Mouse (Mus musculus) liver, embryonic 12.5 days (tissue): ENCODE results near the gene Prrt3. TPM values are rescaled to one million over a fixed set of nuclear protein-coding genes. Genes with fewer than 3 reads are reported as not detected.

Experiments used
- ATAC-seq: fragments of 200-750 bp; cut with Nextera tagmentation; 2 replicates; pipeline ENCODE4 v1.8.0; 2017; ENCODE audit warnings: moderate number of reproducible peaks, mild to moderate bottlenecking, moderate library complexity
- H3K27ac ChIP-seq: fragments of 300-500 bp; sonication (generic); 2 replicates; pipeline ENCODE4 v1.5.1; 2016; ENCODE audit warnings: mild to moderate bottlenecking
- H3K27me3 ChIP-seq: fragments of 300-500 bp; sonication (generic); replicated peaks from 2 replicates; pipeline ENCODE4 v1.6.1; 2016; ENCODE audit warnings: mild to moderate bottlenecking, moderate library complexity
- H3K36me3 ChIP-seq: fragments of 300-500 bp; sonication (generic); 2 replicates; pipeline ENCODE4 v1.6.1; 2016; ENCODE audit warnings: mild to moderate bottlenecking, moderate library complexity
- H3K4me1 ChIP-seq: fragments of 300-500 bp; sonication (generic); 2 replicates; pipeline ENCODE4 v1.6.1; 2016
- H3K4me2 ChIP-seq: fragments of 300-500 bp; sonication (generic); 2 replicates; pipeline ENCODE4 v1.6.1; 2016; ENCODE audit warnings: mild to moderate bottlenecking, moderate library complexity
- H3K4me3 ChIP-seq: fragments of 300-500 bp; sonication (generic); 2 replicates; pipeline ENCODE4 v1.5.1; 2016; ENCODE audit warnings: mild to moderate bottlenecking, moderate library complexity
- H3K9ac ChIP-seq: fragments of 300-500 bp; sonication (generic); 2 replicates; pipeline ENCODE4 v1.6.1; 2016; ENCODE audit warnings: mild to moderate bottlenecking, moderate library complexity
- H3K9me3 ChIP-seq: fragments of 300-500 bp; sonication (generic); replicated peaks from 2 replicates; pipeline ENCODE4 v1.6.1; 2016; ENCODE audit warnings: mild to moderate bottlenecking, moderate library complexity
- WGBS: fragments of 180-500 bp; shearing (Covaris S2); methylation state at CpG from one replicate; pipeline ENCODE4 v1.1.7; 2016; ENCODE audit not compliant: insufficient replicate concordance; 5-methylcytosine and 5-hydroxymethylcytosine counted together
- polyA plus RNA-seq: library from polyadenylated mRNA; unstranded; fragments of >200 nt; fragmentation: Nextera tagmentation; extraction: Ambion mirVana; gene quantifications from 2 replicates; pipeline ENCODE4 v1.2.1, GENCODE M21; 2016

The Prrt3 gene
- polyA plus RNA-seq, 1 experiment from 2014 or later, result 0.11 TPM

- 0 out of 2 replicates have a peak, but pooled peaks cover 4% of the 10 kb centered on the region for H3K27me3 ChIP-seq
- ATAC-seq, result no peak
- no peak overlapping the region for H3K4me2 ChIP-seq
- no peak overlapping the region for H3K4me3 ChIP-seq
- 61% methylated on average over 5 of the region's 5 CpGs for WGBS
- no peaks in the 10 kb centered on the region for H3K4me1 ChIP-seq
- H3K36me3 ChIP-seq, result peaks cover 17% of the 10 kb centered on the region
- no peak overlapping the region for H3K9ac ChIP-seq
- H3K27ac ChIP-seq, result no peak overlapping the region
- no peaks in the 10 kb centered on the region for H3K9me3 ChIP-seq
These were observed 7.2 kb upstream of the Prrt3 start for GRCm38 (mm10) chr6:113508947-113509280.

GRCm38 (mm10) chr6:113508272-113508946 is 6.7 kb upstream of the Prrt3 start:
- H3K4me2 ChIP-seq, result no peak overlapping the region
- no peak overlapping the region for H3K9ac ChIP-seq
- 57% methylated on average over 7 of the region's 7 CpGs for WGBS
- no peaks in the 10 kb centered on the region for H3K9me3 ChIP-seq
- H3K36me3 ChIP-seq, result peaks cover 11% of the 10 kb centered on the region
- H3K4me1 ChIP-seq, result no peaks in the 10 kb centered on the region
- no peak overlapping the region for H3K27ac ChIP-seq
- ATAC-seq, result no peak
- H3K27me3 ChIP-seq, result peaks cover 7% of the 10 kb centered on the region; the same call in 1 of the 2 replicates
- no peak overlapping the region for H3K4me3 ChIP-seq

- no peak overlapping the region for H3K27ac ChIP-seq
- no peaks in the 10 kb centered on the region for H3K9me3 ChIP-seq
- H3K4me1 ChIP-seq, result no peaks in the 10 kb centered on the region
- H3K36me3 ChIP-seq, result 0 out of 2 replicates have a peak, but pooled peaks cover 2% of the 10 kb centered on the region
- peaks cover 20% of the 10 kb centered on the region for H3K27me3 ChIP-seq
- ATAC-seq, result no peak
- H3K4me3 ChIP-seq, result no peak overlapping the region
- no peak overlapping the region for H3K9ac ChIP-seq
- no peak overlapping the region for H3K4me2 ChIP-seq
These were observed 5.4 kb upstream of the Prrt3 start for GRCm38 (mm10) chr6:113507130-113507529.

- H3K4me2 ChIP-seq, result no peak overlapping the region
- peaks cover 4% of the 10 kb centered on the region; the same call in 1 of the 2 replicates for H3K4me1 ChIP-seq
- H3K9me3 ChIP-seq, result no peaks in the 10 kb centered on the region
- H3K4me3 ChIP-seq, result no peak overlapping the region
- ATAC-seq, result no peak
- H3K27me3 ChIP-seq, result peaks cover 34% of the 10 kb centered on the region
- H3K36me3 ChIP-seq, result no peaks in the 10 kb centered on the region
- no peak overlapping the region for H3K9ac ChIP-seq
- WGBS, result 78% methylated on average over 1 of the region's 1 CpGs
- H3K27ac ChIP-seq, result no peak overlapping the region
These were observed 4.0 kb upstream of the Prrt3 start for GRCm38 (mm10) chr6:113505689-113506088.

GRCm38 (mm10) chr6:113502801-113503200 is 1.1 kb upstream of the Prrt3 start:
- Histone ChIP-seq H3K4me3 (no peak overlapping the region), H3K27ac (no peak overlapping the region), H3K4me2 (no peak overlapping the region), H3K4me1 (peaks cover 4% of the 10 kb centered on the region; the same call in 1 of the 2 replicates), H3K9me3 (no peaks in the 10 kb centered on the region), H3K36me3 (no peaks in the 10 kb centered on the region), H3K27me3 (peaks cover 60% of the 10 kb centered on the region), H3K9ac (no peak overlapping the region)
- ATAC-seq, result no peak
- WGBS, result 61% methylated on average over 2 of the region's 2 CpGs

GRCm38 (mm10) chr6:113499346-113499745 is 2.4 kb downstream of the Prrt3 start:
- Histone ChIP-seq H3K4me1 (peaks cover 17% of the 10 kb centered on the region), H3K4me2 (no peak overlapping the region), H3K9ac (no peak overlapping the region), H3K9me3 (no peaks in the 10 kb centered on the region), H3K27ac (no peak overlapping the region), H3K36me3 (no peaks in the 10 kb centered on the region), H3K4me3 (no peak overlapping the region), H3K27me3 (peaks cover 94% of the 10 kb centered on the region)
- 40% methylated on average over 6 of the region's 6 CpGs for WGBS
- no peak for ATAC-seq

- Histone ChIP-seq H3K36me3 (peaks cover 9% of the 10 kb centered on the region), H3K27ac (no peak overlapping the region), H3K4me2 (peak overlapping the region; percentile 76), H3K9ac (peak overlapping the region; percentile 59), H3K27me3 (peaks cover 61% of the 10 kb centered on the region), H3K9me3 (no peaks in the 10 kb centered on the region), H3K4me1 (peaks cover 16% of the 10 kb centered on the region), H3K4me3 (peak overlapping the region; percentile 51)
- ATAC-seq, result no peak
- WGBS, result 33% methylated on average over 28 of the region's 28 CpGs
These were observed 6.6 kb downstream of the Prrt3 start for GRCm38 (mm10) chr6:113495071-113495675.

- H3K9ac ChIP-seq, result peak overlapping the region; percentile 59
- H3K27ac ChIP-seq, result no peak overlapping the region
- H3K4me3 ChIP-seq, result peak overlapping the region; percentile 51
- ATAC-seq, result peak; percentile 74
- H3K9me3 ChIP-seq, result no peaks in the 10 kb centered on the region
- H3K4me1 ChIP-seq, result peaks cover 16% of the 10 kb centered on the region
- H3K27me3 ChIP-seq, result peaks cover 52% of the 10 kb centered on the region
- WGBS, result 1% methylated on average over 54 of the region's 54 CpGs
- H3K36me3 ChIP-seq, result peaks cover 17% of the 10 kb centered on the region
- H3K4me2 ChIP-seq, result peak overlapping the region; percentile 76
These were observed 7.4 kb downstream of the Prrt3 start for GRCm38 (mm10) chr6:113494258-113494788.

- no peak overlapping the region for H3K4me2 ChIP-seq
- no peaks in the 10 kb centered on the region for H3K9me3 ChIP-seq
- no peak overlapping the region for H3K9ac ChIP-seq
- peaks cover 29% of the 10 kb centered on the region for H3K36me3 ChIP-seq
- H3K27ac ChIP-seq, result no peak overlapping the region
- peaks cover 26% of the 10 kb centered on the region for H3K4me1 ChIP-seq
- ATAC-seq, result no peak
- H3K4me3 ChIP-seq, result no peak overlapping the region
- peaks cover 35% of the 10 kb centered on the region for H3K27me3 ChIP-seq
- 75% methylated on average over 24 of the region's 24 CpGs for WGBS
These were observed 9.4 kb downstream of the Prrt3 start for GRCm38 (mm10) chr6:113492101-113492864.

GRCm38 (mm10) chr6:113489410-113489809 is 12.3 kb downstream of the Prrt3 start:
- 88% methylated on average over 14 of the region's 14 CpGs for WGBS
- Histone ChIP-seq H3K9me3 (no peaks in the 10 kb centered on the region), H3K36me3 (peaks cover 29% of the 10 kb centered on the region), H3K4me2 (no peak overlapping the region), H3K4me1 (peaks cover 27% of the 10 kb centered on the region), H3K27ac (no peak overlapping the region), H3K4me3 (no peak overlapping the region), H3K27me3 (peaks cover 6% of the 10 kb centered on the region), H3K9ac (no peak overlapping the region)
- ATAC-seq, result no peak

GRCm38 (mm10) chr6:113487125-113487576 is 14.6 kb downstream of the Prrt3 start:
- Histone ChIP-seq H3K36me3 (peaks cover 29% of the 10 kb centered on the region), H3K9ac (no peak overlapping the region), H3K27me3 (peaks cover 6% of the 10 kb centered on the region), H3K9me3 (no peaks in the 10 kb centered on the region), H3K4me2 (no peak overlapping the region), H3K4me3 (no peak overlapping the region), H3K27ac (no peak overlapping the region), H3K4me1 (peaks cover 41% of the 10 kb centered on the region)
- no peak for ATAC-seq
- WGBS, result 52% methylated on average over 7 of the region's 7 CpGs

GRCm38 (mm10) chr6:113483729-113484128 is 18.0 kb downstream of the Prrt3 start:
- Histone ChIP-seq H3K9ac (peak overlapping the region; percentile 76), H3K27me3 (peaks cover 41% of the 10 kb centered on the region), H3K4me3 (peak overlapping the region; percentile 68), H3K4me1 (peaks cover 48% of the 10 kb centered on the region), H3K36me3 (peaks cover 8% of the 10 kb centered on the region), H3K4me2 (peak overlapping the region; percentile 94), H3K9me3 (no peaks in the 10 kb centered on the region), H3K27ac (peak overlapping the region; percentile 80)
- ATAC-seq, result peak; percentile 18; the same call in 1 of the 2 replicates
- WGBS, result 13% methylated on average over 10 of the region's 10 CpGs
